Mouse (Mus musculus) forebrain, embryonic 16.5 days (tissue): Measurements from ENCODE around the gene Abi1. TPM values are rescaled to one million over a fixed set of nuclear protein-coding genes. Genes with fewer than 3 reads are reported as not detected.
"Not testable (repeated sequence)": the region's sequence is repeated elsewhere in the genome, so short reads cannot be mapped to it uniquely, and the experiment has no call there.

ENCODE experiments used
- ATAC-seq: fragments of 200-750 bp; cut with Nextera tagmentation; 2 replicates; pipeline ENCODE4 v1.8.0; 2017; ENCODE audit warnings: mild to moderate bottlenecking, moderate library complexity
- H3K27ac ChIP-seq: fragments of 300-500 bp; sonication (generic); 2 replicates; pipeline ENCODE4 v1.5.1; 2014; ENCODE audit warnings: low read length, control low read depth
- H3K27me3 ChIP-seq: fragments of 300-500 bp; sonication (generic); replicated peaks from 2 replicates; pipeline ENCODE4 v1.6.1; 2014; ENCODE audit warnings: low read length; ENCODE audit not compliant: control insufficient read depth, insufficient read depth
- H3K36me3 ChIP-seq: fragments of 300-500 bp; sonication (generic); 2 replicates; pipeline ENCODE4 v1.6.1; 2014; ENCODE audit not compliant: control insufficient read depth, insufficient read depth
- H3K4me1 ChIP-seq: fragments of 300-500 bp; sonication (generic); replicated peaks from 2 replicates; pipeline ENCODE4 v1.6.1; 2014; ENCODE audit warnings: low read length; ENCODE audit not compliant: control insufficient read depth, insufficient read depth
- H3K4me2 ChIP-seq: fragments of 300-500 bp; sonication (generic); 2 replicates; pipeline ENCODE4 v1.6.1; 2014; ENCODE audit warnings: mild to moderate bottlenecking, low read length, control low read depth
- H3K4me3 ChIP-seq: fragments of 300-500 bp; sonication (generic); replicated peaks from 2 replicates; pipeline ENCODE4 v1.5.1; 2014; ENCODE audit warnings: mild to moderate bottlenecking, low read length, control low read depth
- H3K9ac ChIP-seq: fragments of 300-500 bp; sonication (generic); replicated peaks from 2 replicates; pipeline ENCODE4 v1.6.1; 2014; ENCODE audit warnings: low read depth, low read length, control low read depth
- H3K9me3 ChIP-seq: fragments of 300-500 bp; sonication (generic); 2 replicates; pipeline ENCODE4 v1.6.1; 2016; ENCODE audit warnings: low read length; ENCODE audit not compliant: control insufficient read depth
- WGBS: fragments of 180-500 bp; shearing (Covaris S2); extraction: QIAGEN DNeasy Blood & Tissue Kit; methylation state at CpG from one replicate; pipeline ENCODE4 v1.1.7; 2014; 5-methylcytosine and 5-hydroxymethylcytosine counted together
- polyA plus RNA-seq: library from polyadenylated mRNA; unstranded; fragments of >200 nt; fragmentation: Nextera tagmentation; extraction: Ambion mirVana; gene quantifications from 2 replicates; pipeline ENCODE4 v1.2.1, GENCODE M21; 2015

Abi1 gene
- polyA plus RNA-seq, 1 experiment from 2014 or later = 66.9 TPM

DNA sequence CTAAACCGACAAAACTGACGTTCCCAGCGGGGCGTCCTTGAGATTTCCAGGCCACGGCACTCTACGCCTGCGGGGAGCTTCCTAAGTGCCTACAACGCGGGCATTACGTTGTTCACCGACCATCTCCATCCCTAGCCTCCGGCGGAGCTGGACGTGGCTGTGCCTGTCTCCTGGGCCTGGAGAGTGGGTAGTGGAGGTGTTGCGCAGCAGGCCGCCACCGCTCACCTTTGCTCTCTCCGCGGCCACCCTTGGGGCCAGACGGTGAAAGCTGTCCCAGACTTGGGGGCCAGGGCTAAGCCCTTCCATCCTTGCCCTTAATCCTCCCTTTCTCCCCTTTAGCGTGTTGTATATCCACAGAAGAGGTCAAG is 28.3 kb upstream of the Abi1 start:
- WGBS = 0% methylated on average over 21 of the region's 21 CpGs
- Histone ChIP-seq H3K27me3 (no peaks in the 10 kb centered on the region), H3K27ac (peak overlapping the region; percentile 96), H3K4me2 (peak overlapping the region; percentile 78), H3K9ac (peak overlapping the region; percentile 96), H3K4me3 (peak overlapping the region; percentile 93), H3K4me1 (peaks cover 10% of the 10 kb centered on the region), H3K9me3 (no peaks in the 10 kb centered on the region), H3K36me3 (no peaks in the 10 kb centered on the region)
- peak; percentile 67 for ATAC-seq

DNA sequence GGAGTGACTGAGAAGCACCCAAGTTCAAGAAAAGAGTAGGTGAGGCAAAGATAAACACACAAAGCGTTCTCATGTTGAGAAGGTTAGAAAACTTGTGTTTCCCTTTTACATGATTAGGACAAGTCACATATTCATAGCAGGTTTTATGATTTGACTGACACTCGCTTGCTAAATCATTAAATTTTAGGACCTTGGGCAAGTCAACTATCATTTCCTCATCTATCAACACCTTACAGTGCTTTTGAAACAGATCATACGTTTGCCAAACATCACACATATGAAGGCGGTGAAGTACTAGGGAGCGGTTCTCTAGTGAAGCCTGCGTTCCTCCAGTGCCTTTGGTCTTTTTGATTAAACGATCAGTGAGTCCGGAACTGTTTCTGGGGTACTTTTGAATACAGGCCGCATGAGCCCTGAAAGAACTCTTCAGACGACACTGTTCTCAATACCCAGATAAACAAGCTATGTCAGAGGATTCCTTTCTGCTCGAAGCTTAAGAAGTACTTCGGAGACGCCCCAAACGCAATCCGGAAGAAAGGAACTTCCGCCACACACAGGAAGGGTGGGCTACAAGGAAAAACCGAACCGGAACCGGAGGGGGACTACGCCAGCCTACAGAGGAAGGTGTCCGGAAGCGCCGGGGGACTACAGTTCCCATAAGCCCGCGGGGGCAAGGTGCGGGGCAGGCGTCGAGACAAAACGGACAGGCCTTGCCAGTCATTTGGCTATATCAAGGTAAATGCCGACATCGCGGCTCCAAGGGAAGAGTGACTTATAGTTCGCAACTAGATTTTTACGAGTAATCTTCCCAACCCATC is 27.7 kb upstream of the Abi1 start, which contains the start of gene Acbd5:
Acbd5 (plus strand) TSS at position 616 of the 818 bp plus-strand sequence.
- peak; percentile 97 for ATAC-seq

DNA sequence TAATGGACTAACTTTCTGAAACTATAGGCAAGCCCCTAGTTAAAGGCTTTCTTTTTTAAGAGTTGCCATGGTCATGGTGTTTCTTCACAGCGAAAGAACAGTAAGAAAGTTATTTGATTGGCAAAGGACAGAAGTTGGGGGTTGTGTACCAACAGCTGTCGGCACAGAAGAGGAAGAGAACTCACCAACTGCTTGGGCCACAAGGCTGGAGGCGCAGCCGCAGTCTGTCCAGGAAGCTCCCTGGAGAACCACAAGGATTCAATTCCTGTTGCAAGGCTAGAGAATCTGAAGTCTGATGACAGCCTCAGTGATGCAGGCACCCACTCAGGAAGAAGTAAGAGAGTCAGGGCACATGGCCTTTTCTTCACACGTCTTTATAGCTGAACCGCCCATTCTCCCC is 12.5 kb upstream of the Abi1 start:
- Histone ChIP-seq H3K27me3 (no peaks in the 10 kb centered on the region), H3K27ac (no peak overlapping the region), H3K4me3 (no peak overlapping the region), H3K4me2 (no peak overlapping the region), H3K9me3 (no peaks in the 10 kb centered on the region), H3K4me1 (no peaks in the 10 kb centered on the region), H3K36me3 (no peaks in the 10 kb centered on the region), H3K9ac (no peak overlapping the region)
- ATAC-seq = no peak
- 77% methylated on average over 6 of the region's 6 CpGs for WGBS

More for the DNA sequence above, 27.7 kb upstream of the Abi1 start, which contains the start of gene Acbd5:
- peak within 1 kb of the TSS; percentile 96 for H3K9ac ChIP-seq
- 2% methylated on average over 34 of the region's 34 CpGs for WGBS
- no peaks in the 10 kb centered on the region for H3K27me3 ChIP-seq
- peaks cover 10% of the 10 kb centered on the region for H3K4me1 ChIP-seq
- H3K4me3 ChIP-seq = peak within 1 kb of the TSS; percentile 93
- peak within 1 kb of the TSS; percentile 78 for H3K4me2 ChIP-seq
- H3K36me3 ChIP-seq = no peaks in the 10 kb centered on the region
- H3K9me3 ChIP-seq = no peaks in the 10 kb centered on the region
- H3K27ac ChIP-seq = peak within 1 kb of the TSS; percentile 96

DNA sequence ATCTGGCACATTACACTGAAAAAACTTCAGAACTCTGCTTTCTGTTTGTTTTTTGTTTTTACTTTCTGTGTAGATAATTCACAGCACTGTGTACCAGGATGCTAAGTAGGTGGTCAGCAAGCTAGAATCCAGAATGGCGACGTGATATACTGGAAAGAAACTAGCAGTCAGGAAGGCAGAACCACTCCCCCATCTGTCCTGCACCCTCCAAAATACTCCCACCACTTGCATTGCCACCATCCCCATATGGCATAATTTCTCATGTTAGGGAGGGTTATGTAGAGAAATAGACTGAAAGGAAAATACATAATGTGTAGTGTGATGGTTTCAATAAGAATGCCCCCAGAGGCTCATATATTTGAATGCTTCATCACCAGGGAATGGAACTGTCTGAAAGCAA is 11.8 kb upstream of the Abi1 start:
- no peaks in the 10 kb centered on the region for H3K36me3 ChIP-seq
- H3K27ac ChIP-seq = no peak overlapping the region
- WGBS = 68% methylated on average over 2 of the region's 2 CpGs
- no peak overlapping the region for H3K9ac ChIP-seq
- no peak overlapping the region for H3K4me3 ChIP-seq
- no peak for ATAC-seq
- no peak overlapping the region for H3K4me2 ChIP-seq
- H3K4me1 ChIP-seq = no peaks in the 10 kb centered on the region
- H3K9me3 ChIP-seq = no peaks in the 10 kb centered on the region
- no peaks in the 10 kb centered on the region for H3K27me3 ChIP-seq

DNA sequence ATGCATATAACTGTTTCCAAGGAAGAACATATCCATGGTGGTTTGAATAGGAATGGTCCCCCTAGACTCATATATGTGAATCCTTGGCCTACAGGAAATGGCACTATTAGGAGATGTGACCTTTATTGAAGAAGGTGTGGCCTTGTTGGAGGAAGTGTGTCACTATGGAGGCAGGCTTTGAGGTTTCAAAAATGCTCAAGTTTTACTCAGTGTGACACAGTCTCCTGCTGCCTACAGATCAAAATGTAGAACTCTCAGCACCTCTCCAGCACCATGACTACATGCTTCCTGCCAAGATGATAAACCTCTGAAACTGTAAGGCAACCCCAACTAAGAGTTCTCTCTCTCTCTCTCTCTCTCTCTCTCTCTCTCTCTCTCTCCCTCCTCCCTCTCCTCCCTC is 8.0 kb upstream of the Abi1 start:
- Histone ChIP-seq H3K4me3 (no peak overlapping the region), H3K4me2 (no peak overlapping the region), H3K27ac (no peak overlapping the region), H3K9ac (no peak overlapping the region), H3K9me3 (no peaks in the 10 kb centered on the region), H3K4me1 (no peaks in the 10 kb centered on the region), H3K27me3 (no peaks in the 10 kb centered on the region), H3K36me3 (no peaks in the 10 kb centered on the region)
- ATAC-seq = no peak

DNA sequence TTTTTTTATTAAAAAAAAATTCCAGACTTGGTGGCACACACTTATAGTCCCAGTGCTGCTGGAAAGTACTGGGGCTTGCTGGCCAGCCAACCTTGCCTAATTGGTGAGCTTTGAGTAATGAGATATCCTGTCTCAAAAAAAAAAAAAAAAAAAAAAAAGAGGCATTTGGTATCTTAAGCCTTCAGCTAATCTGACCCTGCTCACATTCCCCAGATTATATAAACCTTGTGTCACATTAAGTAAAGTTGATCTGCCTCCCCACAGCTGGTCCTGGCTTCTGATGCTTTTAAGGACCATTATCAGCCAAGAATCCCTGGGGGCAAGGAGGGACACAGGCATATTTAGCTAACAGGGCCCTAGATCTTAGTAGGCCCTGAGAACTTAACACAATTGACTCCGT is 5.7 kb upstream of the Abi1 start:
- no peaks in the 10 kb centered on the region for H3K36me3 ChIP-seq
- 37% methylated on average over 1 of the region's 1 CpGs for WGBS
- no peak overlapping the region for H3K4me3 ChIP-seq
- H3K27ac ChIP-seq = no peak overlapping the region
- no peaks in the 10 kb centered on the region for H3K4me1 ChIP-seq
- H3K9ac ChIP-seq = no peak overlapping the region
- no peaks in the 10 kb centered on the region for H3K9me3 ChIP-seq
- ATAC-seq = no peak
- H3K27me3 ChIP-seq = no peaks in the 10 kb centered on the region
- H3K4me2 ChIP-seq = no peak overlapping the region

DNA sequence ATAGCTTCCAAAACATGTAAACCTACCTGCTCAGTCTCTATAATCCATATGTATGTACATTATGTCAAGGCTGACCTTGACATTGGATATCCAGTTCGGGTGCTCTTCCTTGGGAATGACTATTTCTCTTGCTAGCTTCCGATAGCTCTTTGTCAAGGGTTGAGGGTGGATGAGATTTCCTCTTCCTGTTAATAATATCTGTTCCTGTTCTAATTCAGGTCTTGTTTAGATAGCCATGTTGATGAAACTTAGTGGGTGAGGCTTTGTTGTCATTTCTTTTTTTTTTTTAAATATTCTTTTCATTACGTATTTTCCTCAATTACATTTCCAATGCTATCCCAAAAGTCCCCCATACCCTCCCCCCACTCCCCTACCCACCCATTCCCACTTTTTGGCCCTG is 2.1 kb upstream of the Abi1 start:
- no peak for ATAC-seq
- Histone ChIP-seq H3K27me3 (no peaks in the 10 kb centered on the region), H3K4me1 (peaks cover 8% of the 10 kb centered on the region), H3K27ac (no peak overlapping the region), H3K36me3 (no peaks in the 10 kb centered on the region), H3K4me2 (no peak overlapping the region), H3K9me3 (no peaks in the 10 kb centered on the region), H3K4me3 (no peak overlapping the region), H3K9ac (no peak overlapping the region)
- WGBS = 90% methylated on average over 3 of the region's 3 CpGs

DNA sequence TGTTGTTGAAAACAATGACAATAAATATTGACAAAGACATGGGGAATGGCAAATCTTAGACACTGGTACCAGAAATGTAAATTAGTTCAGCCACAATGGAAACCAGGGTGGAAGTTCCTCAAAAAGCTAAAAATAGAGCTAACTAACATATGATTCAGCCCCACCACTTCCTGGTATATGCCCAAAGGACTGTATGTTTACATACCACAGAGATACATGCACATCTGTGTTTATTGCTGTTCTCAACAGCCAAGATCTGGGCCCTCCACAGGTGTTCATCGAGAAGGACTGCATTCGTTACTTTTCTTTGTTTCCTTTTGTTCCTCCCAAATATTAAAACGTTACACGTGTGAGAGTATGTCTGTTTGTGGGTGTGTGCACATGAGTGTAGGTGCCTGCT is 1.4 kb upstream of the Abi1 start:
- ATAC-seq = no peak
- no peak overlapping the region for H3K9ac ChIP-seq
- 88% methylated on average over 4 of the region's 4 CpGs for WGBS
- H3K27ac ChIP-seq = no peak overlapping the region
- peaks cover 10% of the 10 kb centered on the region for H3K4me1 ChIP-seq
- H3K9me3 ChIP-seq = no peaks in the 10 kb centered on the region
- H3K36me3 ChIP-seq = no peaks in the 10 kb centered on the region
- H3K4me3 ChIP-seq = no peak overlapping the region
- H3K4me2 ChIP-seq = no peak overlapping the region
- no peaks in the 10 kb centered on the region for H3K27me3 ChIP-seq

DNA sequence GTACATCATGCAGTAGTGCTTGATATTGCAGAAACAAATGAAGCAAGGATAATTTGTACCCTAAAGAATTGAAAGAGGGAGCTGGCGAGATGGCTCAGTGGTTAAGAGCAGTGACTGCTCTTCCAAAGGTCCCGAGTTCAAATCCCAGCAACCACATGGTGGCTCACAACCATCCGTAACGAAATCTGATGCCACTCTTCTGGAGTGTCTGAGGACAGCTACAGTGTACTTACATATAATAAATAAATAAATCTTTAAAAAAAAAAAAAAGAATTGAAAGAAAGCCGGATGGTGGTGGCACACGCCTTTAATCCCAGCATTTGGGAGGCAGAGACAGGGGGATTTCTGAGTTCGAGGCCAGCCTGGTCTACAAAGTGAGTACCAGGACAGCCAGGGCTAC is 649 bp upstream of the Abi1 start:
- not testable (repeated sequence) for H3K27me3 ChIP-seq, H3K4me2 ChIP-seq, H3K27ac ChIP-seq, H3K9me3 ChIP-seq, ATAC-seq, H3K4me3 ChIP-seq, H3K36me3 ChIP-seq, H3K9ac ChIP-seq
- 87% methylated on average over 7 of the region's 7 CpGs for WGBS
- peaks cover 10% of the 10 kb centered on the region for H3K4me1 ChIP-seq
